Mouse (Mus musculus): ENCODE measurements around the gene Cyp2b10. TPM values are rescaled to one million over a fixed set of nuclear protein-coding genes. Genes with fewer than 3 reads are reported as not detected.
"Not testable (repeated sequence)": the region's sequence is repeated elsewhere in the genome, so short reads cannot be mapped to it uniquely, and the experiment has no call there.

Gene Cyp2b10
- polyA plus RNA-seq, 1 experiment from 2014 or later: not detected

DNA sequence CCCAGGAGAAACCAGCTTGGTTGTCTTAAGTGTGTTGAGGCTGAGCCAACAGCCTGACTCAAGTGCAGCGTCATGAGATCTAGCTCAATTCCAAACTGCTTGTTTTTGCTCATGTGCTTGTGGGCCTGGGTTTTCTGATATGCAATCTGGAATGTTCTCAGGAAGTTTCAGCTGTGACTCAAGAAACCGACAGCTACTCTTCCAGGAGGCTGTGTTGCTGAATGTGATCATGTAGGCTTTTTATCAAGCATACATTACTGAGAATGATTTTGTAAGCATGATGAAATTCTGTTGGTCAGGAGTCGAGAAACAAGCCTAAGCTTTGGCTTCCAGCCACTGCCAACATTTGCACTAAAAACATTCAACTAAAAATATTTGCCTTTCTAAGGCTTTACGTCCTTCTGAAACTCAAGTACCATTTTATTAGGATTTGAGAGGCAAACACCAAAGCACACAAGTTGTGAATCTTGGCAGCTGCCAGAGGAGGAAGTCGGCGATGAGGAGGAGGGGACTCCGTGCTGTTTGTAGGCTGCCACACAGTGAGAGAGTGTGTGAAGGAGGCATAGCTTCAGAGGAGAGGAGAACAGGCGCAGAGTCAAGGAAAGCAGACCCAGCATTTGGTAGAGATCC, 4.8 kb downstream of the Cyp2b10 start:
- WGBS: 74% methylated on average over 8 of the region's 8 CpGs
- H3K27me3 ChIP-seq (ENCODE audit: control insufficient read depth, insufficient read depth, low read length): no peaks in the 10 kb centered on the region
- no peak overlapping the region for H3K4me3 ChIP-seq (replicated peaks; ENCODE audit: low read depth, low read length)
- no peaks in the 10 kb centered on the region for H3K4me1 ChIP-seq (ENCODE audit: control insufficient read depth, insufficient read depth, low read length)
- no peak overlapping the region for H3K27ac ChIP-seq (replicated peaks; ENCODE audit: low read depth, low read length)
- no peak overlapping the region for H3K4me2 ChIP-seq (ENCODE audit: low read length)
- no peak for ATAC-seq (ENCODE audit: low FRiP score, low TSS enrichment)
- H3K36me3 ChIP-seq (ENCODE audit: control insufficient read depth, insufficient read depth, low read length): no peaks in the 10 kb centered on the region
- DNase-seq: no peak
- 0 out of 2 replicates have a peak, but pooled peaks cover 2% of the 10 kb centered on the region for H3K9me3 ChIP-seq (ENCODE audit: control insufficient read depth, low read length)
- no peak overlapping the region for H3K9ac ChIP-seq (replicated peaks; ENCODE audit: low read length)

DNA sequence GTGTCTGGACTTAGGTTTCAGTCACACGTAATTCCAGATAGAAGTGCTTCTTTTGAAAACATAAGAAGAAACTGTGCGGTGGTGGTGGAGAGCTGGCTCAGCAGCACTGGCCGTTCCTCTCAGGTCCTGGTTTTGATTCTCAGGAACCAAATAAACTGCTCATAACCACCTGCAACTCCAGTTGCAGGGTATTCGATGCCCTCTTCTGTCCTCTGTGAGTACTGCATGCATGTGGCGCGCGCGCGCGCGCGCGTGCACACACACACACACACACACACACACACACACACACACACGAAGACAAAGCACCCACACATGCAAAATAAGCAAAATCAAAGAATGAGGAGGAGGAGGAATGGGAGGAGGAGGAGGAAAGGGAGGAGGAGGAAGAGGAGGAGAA, 5.7 kb downstream of the Cyp2b10 start:
- Histone ChIP-seq H3K9ac (replicated peaks; ENCODE audit: low read length) (no peak overlapping the region), H3K27ac (replicated peaks; ENCODE audit: low read depth, low read length) (no peak overlapping the region), H3K4me2 (ENCODE audit: low read length) (no peak overlapping the region), H3K27me3 (ENCODE audit: control insufficient read depth, insufficient read depth, low read length) (no peaks in the 10 kb centered on the region), H3K9me3 (ENCODE audit: control insufficient read depth, low read length) (0 out of 2 replicates have a peak, but pooled peaks cover 2% of the 10 kb centered on the region), H3K36me3 (ENCODE audit: control insufficient read depth, insufficient read depth, low read length) (no peaks in the 10 kb centered on the region), H3K4me3 (replicated peaks; ENCODE audit: low read depth, low read length) (no peak overlapping the region), H3K4me1 (ENCODE audit: control insufficient read depth, insufficient read depth, low read length) (no peaks in the 10 kb centered on the region)
- ATAC-seq (ENCODE audit: low FRiP score, low TSS enrichment) (no peak), DNase-seq (no peak)
- WGBS: 44% methylated on average over 14 of the region's 14 CpGs

DNA sequence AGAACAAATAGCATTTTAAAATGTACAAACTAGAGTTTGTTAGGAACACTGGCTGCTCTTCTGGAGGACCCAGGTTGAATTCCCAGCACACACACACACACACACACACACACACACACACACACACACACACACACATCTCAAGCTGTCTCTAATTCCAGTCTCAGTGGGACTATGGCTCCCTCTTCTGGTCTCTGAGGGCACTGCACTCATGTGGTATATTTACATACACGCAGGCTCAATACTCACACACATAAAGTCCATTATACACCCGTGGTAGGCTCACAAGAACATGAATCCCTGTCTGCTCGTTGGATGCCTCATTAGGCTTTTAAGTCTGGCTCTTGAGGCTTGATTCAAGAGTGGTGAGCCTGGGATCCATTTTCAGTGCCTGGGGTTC, 6.6 kb downstream of the Cyp2b10 start:
- H3K9ac ChIP-seq (replicated peaks; ENCODE audit: low read length): no peak overlapping the region
- H3K27me3 ChIP-seq (ENCODE audit: control insufficient read depth, insufficient read depth, low read length): no peaks in the 10 kb centered on the region
- no peak for DNase-seq
- no peaks in the 10 kb centered on the region for H3K4me1 ChIP-seq (ENCODE audit: control insufficient read depth, insufficient read depth, low read length)
- 51% methylated on average over 3 of the region's 3 CpGs for WGBS
- H3K36me3 ChIP-seq (ENCODE audit: control insufficient read depth, insufficient read depth, low read length): no peaks in the 10 kb centered on the region
- no peak for ATAC-seq (ENCODE audit: low FRiP score, low TSS enrichment)
- no peak overlapping the region for H3K4me3 ChIP-seq (replicated peaks; ENCODE audit: low read depth, low read length)
- H3K27ac ChIP-seq (replicated peaks; ENCODE audit: low read depth, low read length): no peak overlapping the region
- no peak overlapping the region for H3K4me2 ChIP-seq (ENCODE audit: low read length)
- H3K9me3 ChIP-seq (ENCODE audit: control insufficient read depth, low read length): 0 out of 2 replicates have a peak, but pooled peaks cover 2% of the 10 kb centered on the region

DNA sequence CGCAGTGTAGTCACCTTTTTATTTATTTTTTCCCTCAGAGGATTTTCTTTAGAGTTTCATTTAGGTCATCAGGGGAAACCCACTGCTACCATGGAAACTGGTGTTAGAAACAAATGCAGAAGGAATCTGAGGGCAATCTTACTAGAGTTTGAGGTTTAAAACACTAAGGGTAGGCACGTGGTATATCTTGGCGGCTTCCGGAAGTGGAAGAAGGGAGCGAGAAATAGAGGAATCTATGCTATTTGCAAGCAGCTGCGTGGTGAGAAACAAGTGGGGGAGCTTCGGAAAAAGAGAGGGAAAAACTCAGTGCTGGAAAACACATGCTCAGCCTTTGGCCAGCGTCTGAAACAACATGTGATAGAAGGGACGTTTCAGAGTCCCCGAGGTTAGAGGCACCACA, 7.1 kb downstream of the Cyp2b10 start:
- Histone ChIP-seq H3K27me3 (ENCODE audit: control insufficient read depth, insufficient read depth, low read length) (no peaks in the 10 kb centered on the region), H3K9me3 (ENCODE audit: control insufficient read depth, low read length) (0 out of 2 replicates have a peak, but pooled peaks cover 2% of the 10 kb centered on the region), H3K27ac (replicated peaks; ENCODE audit: low read depth, low read length) (no peak overlapping the region), H3K4me1 (ENCODE audit: control insufficient read depth, insufficient read depth, low read length) (no peaks in the 10 kb centered on the region), H3K9ac (replicated peaks; ENCODE audit: low read length) (no peak overlapping the region), H3K4me3 (replicated peaks; ENCODE audit: low read depth, low read length) (no peak overlapping the region), H3K36me3 (ENCODE audit: control insufficient read depth, insufficient read depth, low read length) (no peaks in the 10 kb centered on the region), H3K4me2 (ENCODE audit: low read length) (no peak overlapping the region)
- 72% methylated on average over 10 of the region's 10 CpGs for WGBS
- no peak for DNase-seq
- no peak for ATAC-seq (ENCODE audit: low FRiP score, low TSS enrichment)

DNA sequence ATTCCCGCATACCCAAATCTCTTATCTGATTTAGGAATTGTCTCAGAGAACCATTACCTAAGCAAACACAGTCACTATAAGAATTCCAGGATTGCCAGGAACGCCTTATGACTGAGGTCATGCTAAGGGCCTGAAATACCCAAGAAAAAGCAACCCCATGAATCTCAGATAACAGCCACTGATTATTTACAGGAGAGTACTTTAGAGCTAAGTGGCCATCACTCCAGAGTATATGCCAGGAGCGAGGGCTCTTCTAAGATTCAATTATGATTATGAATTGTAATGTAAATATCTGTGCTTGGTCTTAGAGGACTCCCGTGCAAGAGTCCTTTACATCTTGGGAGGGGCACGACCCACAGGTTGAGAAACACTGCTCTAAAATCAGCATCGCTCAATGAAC, 10.0 kb downstream of the Cyp2b10 start:
- no peak for ATAC-seq (ENCODE audit: low FRiP score, low TSS enrichment)
- no peaks in the 10 kb centered on the region for H3K36me3 ChIP-seq (ENCODE audit: control insufficient read depth, insufficient read depth, low read length)
- H3K9me3 ChIP-seq (ENCODE audit: control insufficient read depth, low read length): no peaks in the 10 kb centered on the region
- no peak overlapping the region for H3K9ac ChIP-seq (replicated peaks; ENCODE audit: low read length)
- H3K4me2 ChIP-seq (ENCODE audit: low read length): no peak overlapping the region
- 76% methylated on average over 6 of the region's 6 CpGs for WGBS
- no peak overlapping the region for H3K27ac ChIP-seq (replicated peaks; ENCODE audit: low read depth, low read length)
- no peaks in the 10 kb centered on the region for H3K4me1 ChIP-seq (ENCODE audit: control insufficient read depth, insufficient read depth, low read length)
- DNase-seq: no peak
- H3K27me3 ChIP-seq (ENCODE audit: control insufficient read depth, insufficient read depth, low read length): no peaks in the 10 kb centered on the region
- H3K4me3 ChIP-seq (replicated peaks; ENCODE audit: low read depth, low read length): no peak overlapping the region

DNA sequence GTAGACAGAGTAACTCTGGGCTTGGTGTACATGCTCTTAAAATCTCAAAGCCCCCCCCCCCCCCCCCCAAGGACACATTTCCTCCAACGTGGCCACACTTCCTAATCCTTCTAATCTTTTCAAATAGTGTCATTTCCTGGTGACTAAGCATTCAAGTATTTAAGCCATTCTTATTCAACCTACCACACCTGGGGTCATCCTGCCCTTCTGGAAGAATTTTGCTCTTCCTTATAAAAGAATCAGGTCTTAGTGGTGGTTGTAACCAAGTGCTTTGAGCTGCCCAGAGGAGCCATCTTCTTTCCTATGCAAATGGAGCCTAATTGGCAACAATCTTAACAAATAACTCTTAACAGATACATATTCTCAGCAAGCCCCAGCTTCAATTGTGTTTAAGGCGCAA, 12.6 kb downstream of the Cyp2b10 start:
- 67% methylated on average over 2 of the region's 2 CpGs for whole genome bisulfite sequencing
- no peaks in the 10 kb centered on the region for H3K36me3 ChIP-seq (ENCODE audit: control insufficient read depth, insufficient read depth, low read length)
- no peaks in the 10 kb centered on the region for H3K27me3 ChIP-seq (ENCODE audit: control insufficient read depth, insufficient read depth, low read length)
- H3K9me3 ChIP-seq (ENCODE audit: control insufficient read depth, low read length): no peaks in the 10 kb centered on the region
- ATAC-seq (ENCODE audit: low FRiP score, low TSS enrichment) (no peak), DNase-seq (no peak)
- H3K4me2 ChIP-seq (ENCODE audit: low read length): no peak overlapping the region
- no peak overlapping the region for H3K27ac ChIP-seq (replicated peaks; ENCODE audit: low read depth, low read length)
- H3K4me1 ChIP-seq (ENCODE audit: control insufficient read depth, insufficient read depth, low read length): no peaks in the 10 kb centered on the region
- no peak overlapping the region for H3K9ac ChIP-seq (replicated peaks; ENCODE audit: low read length)
- no peak overlapping the region for H3K4me3 ChIP-seq (replicated peaks; ENCODE audit: low read depth, low read length)

DNA sequence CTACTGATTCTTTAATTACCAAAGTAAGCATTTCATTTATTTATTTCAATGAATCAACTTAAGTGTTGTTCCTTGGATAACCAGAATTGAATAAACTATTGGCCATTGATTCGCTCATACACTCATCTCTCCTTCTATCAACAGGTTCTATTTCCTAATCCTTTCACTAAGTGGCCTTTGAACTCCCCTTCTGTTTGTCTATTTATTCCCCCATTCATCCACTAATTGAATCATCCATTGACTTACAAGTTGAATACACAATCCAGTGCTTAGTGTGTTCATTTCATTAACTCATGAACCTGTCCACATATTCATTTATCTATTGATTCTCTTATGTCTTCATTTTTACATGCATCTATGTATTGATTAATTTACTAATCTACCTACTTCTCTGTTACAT, 18.7 kb downstream of the Cyp2b10 start:
- Histone ChIP-seq H3K27ac (replicated peaks; ENCODE audit: low read depth, low read length) (no peak overlapping the region), H3K4me2 (ENCODE audit: low read length) (no peak overlapping the region), H3K4me1 (ENCODE audit: control insufficient read depth, insufficient read depth, low read length) (no peaks in the 10 kb centered on the region), H3K9me3 (ENCODE audit: control insufficient read depth, low read length) (no peaks in the 10 kb centered on the region), H3K36me3 (ENCODE audit: control insufficient read depth, insufficient read depth, low read length) (no peaks in the 10 kb centered on the region), H3K9ac (replicated peaks; ENCODE audit: low read length) (no peak overlapping the region), H3K4me3 (replicated peaks; ENCODE audit: low read depth, low read length) (no peak overlapping the region), H3K27me3 (ENCODE audit: control insufficient read depth, insufficient read depth, low read length) (no peaks in the 10 kb centered on the region)
- ATAC-seq (ENCODE audit: low FRiP score, low TSS enrichment) (no peak), DNase-seq (no peak)
- WGBS: 84% methylated on average over 1 of the region's 1 CpGs

DNA sequence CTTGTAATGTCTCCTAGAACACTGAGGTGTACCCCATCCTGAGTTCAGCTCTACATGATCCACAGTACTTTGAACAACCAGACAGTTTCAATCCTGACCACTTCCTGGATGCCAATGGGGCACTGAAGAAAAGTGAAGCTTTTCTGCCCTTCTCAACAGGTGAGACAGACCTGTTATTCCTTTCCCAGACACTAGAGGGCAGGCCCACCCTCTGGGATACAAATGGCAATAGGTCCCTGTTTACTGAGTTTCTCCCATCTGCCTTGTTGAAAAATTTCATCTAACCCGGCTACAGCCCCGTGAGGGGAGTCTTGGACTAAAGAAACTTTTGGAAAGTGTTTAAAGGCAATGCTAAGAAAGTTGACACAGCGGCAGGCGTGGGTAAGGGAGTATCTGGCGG, 19.9 kb downstream of the Cyp2b10 start:
- not testable (repeated sequence) for H3K36me3 ChIP-seq (ENCODE audit: control insufficient read depth, insufficient read depth, low read length); H3K27me3 ChIP-seq (ENCODE audit: control insufficient read depth, insufficient read depth, low read length); H3K27ac ChIP-seq (replicated peaks; ENCODE audit: low read depth, low read length); DNase-seq; H3K4me3 ChIP-seq (replicated peaks; ENCODE audit: low read depth, low read length); H3K4me2 ChIP-seq (ENCODE audit: low read length); H3K4me1 ChIP-seq (ENCODE audit: control insufficient read depth, insufficient read depth, low read length); H3K9me3 ChIP-seq (ENCODE audit: control insufficient read depth, low read length); ATAC-seq (ENCODE audit: low FRiP score, low TSS enrichment); H3K9ac ChIP-seq (replicated peaks; ENCODE audit: low read length)
- WGBS: 51% methylated on average over 5 of the region's 5 CpGs

DNA sequence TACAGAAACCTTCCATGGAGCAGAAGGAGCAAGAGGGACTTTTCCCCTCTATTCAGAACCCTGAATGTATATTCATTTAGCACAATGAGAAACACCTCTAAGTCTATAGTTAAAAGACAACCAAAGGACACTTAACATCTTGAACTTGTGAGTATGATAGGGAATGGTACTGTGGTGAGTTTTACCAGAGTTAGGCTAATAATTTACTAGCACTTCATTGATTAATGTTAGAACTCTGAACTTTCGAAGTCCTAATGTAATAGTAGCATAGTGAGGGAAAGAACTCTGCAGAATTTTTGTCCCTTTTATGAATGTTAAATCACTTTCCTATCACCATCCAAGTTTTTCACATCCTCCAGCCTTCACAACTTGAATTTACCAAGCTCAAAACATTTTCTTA, 22.0 kb downstream of the Cyp2b10 start:
- Histone ChIP-seq H3K36me3 (ENCODE audit: control insufficient read depth, insufficient read depth, low read length) (no peaks in the 10 kb centered on the region), H3K4me3 (replicated peaks; ENCODE audit: low read depth, low read length) (no peak overlapping the region), H3K4me1 (ENCODE audit: control insufficient read depth, insufficient read depth, low read length) (no peaks in the 10 kb centered on the region), H3K9me3 (ENCODE audit: control insufficient read depth, low read length) (no peaks in the 10 kb centered on the region), H3K9ac (replicated peaks; ENCODE audit: low read length) (no peak overlapping the region), H3K27me3 (ENCODE audit: control insufficient read depth, insufficient read depth, low read length) (no peaks in the 10 kb centered on the region), H3K27ac (replicated peaks; ENCODE audit: low read depth, low read length) (no peak overlapping the region), H3K4me2 (ENCODE audit: low read length) (no peak overlapping the region)
- WGBS: 76% methylated on average over 1 of the region's 1 CpGs
- ATAC-seq (ENCODE audit: low FRiP score, low TSS enrichment) (no peak), DNase-seq (no peak)
